Mouse (Mus musculus): ENCODE data around the gene Sugp2. TPM values are rescaled to one million over a fixed set of nuclear protein-coding genes. Genes with fewer than 3 reads are reported as not detected.

The Sugp2 gene
- polyA plus RNA-seq (2012), result 21.8 and 26.2 TPM in 2 replicates

GRCm38 (mm10) chr8:70234080-70234780 is at the start of gene Sugp2, which contains the start of gene Armc6:
TSS of gene Sugp2 (plus strand) at chr8:70234226.
TSS of gene Armc6 (minus strand) at chr8:70234466.
- TF ChIP-seq GATA1 (IDR thresholded peaks at IDR 0.05; ENCODE audit: low read length), result no peak

- no peak for TF ChIP-seq GATA1 (IDR thresholded peaks at IDR 0.05; ENCODE audit: low read length)
Observed at GRCm38 (mm10) chr8:70188707-70189106, 45.3 kb upstream of the Sugp2 start.

- no peak for TF ChIP-seq GATA1 (IDR thresholded peaks at IDR 0.05; ENCODE audit: low read length)
Observed at GRCm38 (mm10) chr8:70193238-70193637, 40.8 kb upstream of the Sugp2 start.

- no peak for TF ChIP-seq GATA1 (IDR thresholded peaks at IDR 0.05; ENCODE audit: low read length)
Observed at GRCm38 (mm10) chr8:70194191-70194590, 39.8 kb upstream of the Sugp2 start.

- TF ChIP-seq GATA1 (IDR thresholded peaks at IDR 0.05; ENCODE audit: low read length), result no peak
Observed at GRCm38 (mm10) chr8:70195762-70196161, 38.3 kb upstream of the Sugp2 start.

GRCm38 (mm10) chr8:70197603-70198002 is 36.4 kb upstream of the Sugp2 start:
- TF ChIP-seq GATA1 (IDR thresholded peaks at IDR 0.05; ENCODE audit: low read length), result no peak

GRCm38 (mm10) chr8:70200098-70200681 is 33.8 kb upstream of the Sugp2 start:
- no peak for TF ChIP-seq GATA1 (IDR thresholded peaks at IDR 0.05; ENCODE audit: low read length)

GRCm38 (mm10) chr8:70201417-70201816 is 32.6 kb upstream of the Sugp2 start:
- TF ChIP-seq GATA1 (IDR thresholded peaks at IDR 0.05; ENCODE audit: low read length), result peak; percentile 68

GRCm38 (mm10) chr8:70203072-70203471 is 31.0 kb upstream of the Sugp2 start:
- no peak for TF ChIP-seq GATA1 (IDR thresholded peaks at IDR 0.05; ENCODE audit: low read length)

GRCm38 (mm10) chr8:70204757-70205156 is 29.3 kb upstream of the Sugp2 start:
- TF ChIP-seq GATA1 (IDR thresholded peaks at IDR 0.05; ENCODE audit: low read length), result no peak

GRCm38 (mm10) chr8:70208130-70208529 is 25.9 kb upstream of the Sugp2 start:
- TF ChIP-seq GATA1 (IDR thresholded peaks at IDR 0.05; ENCODE audit: low read length), result no peak

- TF ChIP-seq GATA1 (IDR thresholded peaks at IDR 0.05; ENCODE audit: low read length), result no peak
Observed at GRCm38 (mm10) chr8:70210538-70210937, 23.5 kb upstream of the Sugp2 start.

GRCm38 (mm10) chr8:70211275-70211674 is 22.8 kb upstream of the Sugp2 start:
- TF ChIP-seq GATA1 (IDR thresholded peaks at IDR 0.05; ENCODE audit: low read length), result no peak

GRCm38 (mm10) chr8:70211726-70212111 is 22.3 kb upstream of the Sugp2 start:
- TF ChIP-seq GATA1 (IDR thresholded peaks at IDR 0.05; ENCODE audit: low read length), result no peak

- no peak for TF ChIP-seq GATA1 (IDR thresholded peaks at IDR 0.05; ENCODE audit: low read length)
Observed at GRCm38 (mm10) chr8:70212112-70213055, 21.6 kb upstream of the Sugp2 start, which contains the start of gene Slc25a42. TSS of gene Slc25a42 (minus strand) at chr8:70212305.

GRCm38 (mm10) chr8:70214411-70214810 is 19.6 kb upstream of the Sugp2 start:
- TF ChIP-seq GATA1 (IDR thresholded peaks at IDR 0.05; ENCODE audit: low read length), result no peak
